Mouse (Mus musculus) liver, adult 2 months (tissue): Measurements from ENCODE around the gene Ift122. TPM values are rescaled to one million over a fixed set of nuclear protein-coding genes. Genes with fewer than 3 reads are reported as not detected.
A peak's percentile ranks its signal among the peaks of the same experiment; 100 is the strongest.

Experiments
- DNase-seq: peaks from one replicate; pipeline ENCODE4 v3.0.0-alpha.2; 2011; ENCODE audit warnings: low read depth, low spot score; ENCODE audit errors: extremely low read depth
- H3K27ac ChIP-seq: fragments of 200-500 bp; replicated peaks from 2 replicates; pipeline ENCODE4 v1.5.1; 2012; ENCODE audit warnings: low read depth, mild to moderate bottlenecking, control low read depth, inconsistent platforms, low read length; ENCODE audit not compliant: insufficient read depth
- H3K27me3 ChIP-seq: fragments of 200-500 bp; 2 replicates; pipeline ENCODE4 v1.6.1; 2012; ENCODE audit warnings: mild to moderate bottlenecking, moderate library complexity, low read length, inconsistent platforms; ENCODE audit not compliant: control insufficient read depth, insufficient read depth
- H3K36me3 ChIP-seq: fragments of 200-500 bp; 2 replicates; pipeline ENCODE4 v1.6.1; 2012; ENCODE audit warnings: low read length, inconsistent platforms; ENCODE audit not compliant: control insufficient read depth, insufficient read depth
- H3K4me1 ChIP-seq: fragments of 200-500 bp; 2 replicates; pipeline ENCODE4 v1.6.1; 2011; ENCODE audit warnings: low read length; ENCODE audit not compliant: control insufficient read depth, insufficient read depth
- H3K4me3 ChIP-seq: fragments of 200-500 bp; 2 replicates; pipeline ENCODE4 v1.5.1; 2011; ENCODE audit warnings: low read depth, mild to moderate bottlenecking, control low read depth, low read length, moderate library complexity; ENCODE audit not compliant: insufficient read depth
- H3K79me2 ChIP-seq: fragments of 200-500 bp; 2 replicates; pipeline ENCODE4 v1.6.1; 2012; ENCODE audit warnings: inconsistent platforms, mild to moderate bottlenecking, low read length, moderate library complexity; ENCODE audit not compliant: control insufficient read depth, insufficient read depth
- H3K9ac ChIP-seq: fragments of 200-500 bp; 2 replicates; pipeline ENCODE4 v1.6.1; 2012; ENCODE audit warnings: low read depth, mild to moderate bottlenecking, control low read depth, inconsistent platforms, low read length
- CTCF ChIP-seq: fragments of 200-500 bp; IDR thresholded peaks from 2 replicates; pipeline ENCODE4 v1.5.1; 2011; ENCODE audit warnings: low read depth, low read length, control low read depth
- POLR2A ChIP-seq: fragments of 200-500 bp; IDR thresholded peaks from 2 replicates; pipeline ENCODE4 v1.6.1; 2011; ENCODE audit warnings: low read length, control low read depth; ENCODE audit not compliant: insufficient read depth; ENCODE audit errors: extremely low read depth
- WGBS: fragments of 180-500 bp; shearing (Covaris S2); methylation state at CpG from one replicate; pipeline ENCODE4 v1.1.7; 2018; 5-methylcytosine and 5-hydroxymethylcytosine counted together
- polyA plus RNA-seq: library from polyadenylated mRNA; depleted of rRNA; stranded (reverse); fragments of >200 nt; gene quantifications from 2 replicates; pipeline ENCODE4 v1.2.3, GENCODE M21; 2012
- total RNA-seq: library from RNA; depleted of rRNA; stranded (reverse); fragments of >200 nt; gene quantifications from 2 replicates; pipeline ENCODE4 v1.2.3, GENCODE M21; 2014

Gene Ift122
- total and polyA plus RNA-seq, 2 experiments: 2.0 to 3.0 TPM

DNA sequence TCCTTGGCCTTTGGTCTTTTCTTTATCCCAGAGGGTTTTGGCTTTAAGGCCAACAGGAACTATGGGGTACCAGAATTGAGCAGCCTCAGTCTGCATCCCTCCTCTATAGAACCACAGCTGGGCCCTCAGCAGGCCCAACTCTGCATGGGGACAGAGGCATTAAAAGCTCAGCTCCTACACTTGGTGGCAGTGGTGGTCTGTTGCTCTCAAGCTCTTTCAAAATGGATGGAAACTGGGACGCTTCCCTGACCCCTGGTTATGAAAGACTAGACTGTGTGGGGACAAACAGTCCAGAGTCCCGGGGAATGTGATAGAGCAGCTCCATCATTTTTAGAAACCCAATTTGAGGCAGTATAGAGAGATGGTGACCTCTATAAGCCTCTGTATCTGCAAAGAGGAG is 84.7 kb downstream of the Ift122 start:
- Histone ChIP-seq H3K27ac (no peak overlapping the region), H3K79me2 (no peaks in the 10 kb centered on the region), H3K27me3 (no peaks in the 10 kb centered on the region), H3K36me3 (no peaks in the 10 kb centered on the region), H3K4me3 (no peak overlapping the region), H3K4me1 (peaks cover 4% of the 10 kb centered on the region; the same call in 1 of the 2 replicates), H3K9ac (no peak overlapping the region)
- no peak for DNase-seq
- TF ChIP-seq CTCF: no peak
- TF ChIP-seq POLR2A: no peak
- WGBS: 76% methylated on average over 2 of the region's 2 CpGs

DNA sequence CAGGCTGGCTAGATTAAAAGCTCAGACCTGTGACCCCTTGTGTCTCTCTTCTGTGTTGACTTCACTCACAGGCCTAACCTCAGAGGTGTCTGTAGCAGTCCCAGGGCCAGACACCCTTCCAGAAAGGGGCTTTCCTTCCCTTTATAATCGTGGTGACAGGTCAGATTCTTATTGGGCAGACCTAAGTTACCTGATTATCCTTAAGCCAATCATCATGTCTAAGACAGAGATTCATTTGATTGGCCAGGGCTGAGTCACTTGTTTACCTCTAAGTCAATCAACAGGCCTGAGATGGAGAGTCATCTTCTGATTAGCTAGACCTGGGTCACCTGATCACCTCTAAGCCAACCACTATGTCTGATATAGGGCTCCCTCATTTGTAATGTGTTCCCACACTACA is 85.5 kb downstream of the Ift122 start:
- no peaks in the 10 kb centered on the region for H3K36me3 ChIP-seq
- H3K9ac ChIP-seq: no peak overlapping the region
- H3K79me2 ChIP-seq: no peaks in the 10 kb centered on the region
- 74% methylated on average over 1 of the region's 1 CpGs for WGBS
- H3K4me3 ChIP-seq: no peak overlapping the region
- H3K4me1 ChIP-seq: peaks cover 4% of the 10 kb centered on the region; the same call in 1 of the 2 replicates
- DNase-seq: no peak
- no peak overlapping the region for H3K27ac ChIP-seq
- H3K27me3 ChIP-seq: no peaks in the 10 kb centered on the region
- TF ChIP-seq CTCF (no peak), POLR2A (no peak)

- no peaks in the 10 kb centered on the region for H3K79me2 ChIP-seq
- no peaks in the 10 kb centered on the region for H3K36me3 ChIP-seq
- no peak overlapping the region for H3K27ac ChIP-seq
- no peaks in the 10 kb centered on the region for H3K27me3 ChIP-seq
- peak; percentile 67 for DNase-seq
- 12% methylated on average over 1 of the region's 1 CpGs for WGBS
- no peak for TF ChIP-seq CTCF
- no peak for TF ChIP-seq POLR2A
- no peak overlapping the region for H3K9ac ChIP-seq
- no peak overlapping the region for H3K4me3 ChIP-seq
- H3K4me1 ChIP-seq: peaks cover 4% of the 10 kb centered on the region; the same call in 1 of the 2 replicates
Observed at GRCm38 (mm10) chr6:115940603-115941002, 87.3 kb downstream of the Ift122 start.

- DNase-seq: no peak
- Histone ChIP-seq H3K27me3 (no peaks in the 10 kb centered on the region), H3K27ac (no peak overlapping the region), H3K36me3 (no peaks in the 10 kb centered on the region), H3K9ac (no peak overlapping the region), H3K4me3 (no peak overlapping the region), H3K79me2 (no peaks in the 10 kb centered on the region), H3K4me1 (peaks cover 4% of the 10 kb centered on the region; the same call in 1 of the 2 replicates)
- WGBS: 15% methylated on average over 9 of the region's 12 CpGs
- no peak for TF ChIP-seq POLR2A
- no peak for TF ChIP-seq CTCF
Observed at GRCm38 (mm10) chr6:115941128-115941527, 87.9 kb downstream of the Ift122 start.

GRCm38 (mm10) chr6:115943498-115944427 is 90.5 kb downstream of the Ift122 start:
- Histone ChIP-seq H3K27ac (no peak overlapping the region), H3K4me3 (no peak overlapping the region), H3K27me3 (no peaks in the 10 kb centered on the region), H3K9ac (no peak overlapping the region), H3K4me1 (peaks cover 4% of the 10 kb centered on the region; the same call in 1 of the 2 replicates), H3K36me3 (no peaks in the 10 kb centered on the region), H3K79me2 (no peaks in the 10 kb centered on the region)
- no peak for DNase-seq
- TF ChIP-seq CTCF: no peak
- TF ChIP-seq POLR2A: no peak
- WGBS: 80% methylated on average over 9 of the region's 9 CpGs

DNA sequence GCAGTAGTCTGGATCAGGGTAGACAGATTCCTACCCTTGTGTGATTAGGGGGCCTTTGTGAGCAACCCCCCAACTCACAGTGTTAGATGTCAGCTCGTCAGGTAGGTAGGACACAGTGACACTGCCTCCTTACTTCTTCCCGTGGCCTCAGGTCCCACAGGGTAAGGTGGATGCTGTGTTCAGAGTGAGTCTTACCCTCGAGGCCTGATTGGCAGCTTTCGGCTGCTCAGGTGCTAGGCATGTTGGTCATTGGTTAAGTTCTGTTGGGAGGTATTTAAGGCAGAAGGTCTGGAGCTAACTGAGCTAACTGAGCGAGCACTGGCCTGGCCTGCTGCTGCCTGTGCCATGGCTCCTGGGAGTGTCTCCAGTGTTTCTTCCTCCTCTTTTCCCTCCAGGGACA is 91.4 kb downstream of the Ift122 start, which contains the start of gene H1foo:
Gene H1foo (plus strand): TSS at position 301 of the 400 bp plus-strand sequence.
- no peak for DNase-seq
- Histone ChIP-seq H3K4me1 (peaks cover 4% of the 10 kb centered on the region; the same call in 1 of the 2 replicates), H3K4me3 (no peak within 1 kb of the TSS), H3K79me2 (no peaks in the 10 kb centered on the region), H3K36me3 (no peaks in the 10 kb centered on the region), H3K9ac (no peak within 1 kb of the TSS), H3K27ac (no peak within 1 kb of the TSS), H3K27me3 (no peaks in the 10 kb centered on the region)
- 86% methylated on average over 5 of the region's 5 CpGs for WGBS
- no peak for TF ChIP-seq POLR2A
- TF ChIP-seq CTCF: no peak
